Mouse (Mus musculus): ENCODE results near the gene Ankrd40.

Ankrd40 gene

DNA sequence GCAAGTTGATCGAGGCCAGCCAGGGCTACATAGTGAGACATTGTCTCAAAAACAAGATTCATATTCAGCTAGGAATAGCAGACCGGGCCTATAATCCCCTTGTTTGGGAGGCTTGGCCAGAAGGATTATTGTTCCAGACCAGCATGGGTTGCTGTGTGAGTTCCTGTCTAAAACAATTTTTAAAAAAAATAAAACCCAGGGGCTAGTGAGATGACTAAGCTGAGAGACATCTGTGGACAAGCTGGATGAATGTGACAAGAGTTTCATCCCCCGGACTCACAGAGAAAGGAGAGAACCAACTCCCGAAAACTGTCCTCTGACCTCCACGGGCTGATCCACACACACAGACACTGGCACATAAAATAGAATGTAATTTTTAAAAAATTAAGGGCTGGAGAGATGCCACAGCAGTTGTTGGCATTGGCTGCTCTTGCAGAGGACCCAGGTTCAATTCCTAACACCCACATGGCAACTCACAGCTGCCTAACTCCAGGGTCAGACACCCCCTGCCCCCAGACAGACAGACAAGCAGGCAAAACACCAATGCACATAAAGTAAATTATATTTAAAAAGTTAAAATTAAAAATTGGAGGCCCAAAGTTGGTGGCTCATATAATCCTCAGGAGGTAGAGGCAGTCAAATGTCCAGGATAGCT is 4.4 kb upstream of the Ankrd40 start:
- DNase-seq (ENCODE audit: low spot score): no peak

DNA sequence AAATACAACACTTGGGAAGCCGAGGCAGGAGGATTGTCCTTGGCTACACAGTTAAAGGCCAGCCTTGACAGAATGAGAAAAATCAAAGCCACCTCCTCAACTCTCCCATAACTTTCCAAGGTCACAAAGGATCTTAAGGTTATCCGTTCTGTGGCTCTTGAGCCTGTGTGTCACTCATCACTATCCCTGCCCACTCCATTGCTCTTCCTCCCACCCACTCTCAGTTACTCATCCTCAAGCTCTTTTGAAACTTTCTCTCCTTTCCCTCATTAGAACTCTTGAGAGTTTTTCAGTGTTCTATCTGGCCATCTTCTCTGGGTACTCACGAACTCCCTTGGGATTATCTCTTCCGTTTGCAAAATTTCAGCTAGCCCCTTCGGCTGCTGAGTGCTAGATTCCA is 3.2 kb upstream of the Ankrd40 start:
- no peak for DNase-seq (ENCODE audit: low spot score)

DNA sequence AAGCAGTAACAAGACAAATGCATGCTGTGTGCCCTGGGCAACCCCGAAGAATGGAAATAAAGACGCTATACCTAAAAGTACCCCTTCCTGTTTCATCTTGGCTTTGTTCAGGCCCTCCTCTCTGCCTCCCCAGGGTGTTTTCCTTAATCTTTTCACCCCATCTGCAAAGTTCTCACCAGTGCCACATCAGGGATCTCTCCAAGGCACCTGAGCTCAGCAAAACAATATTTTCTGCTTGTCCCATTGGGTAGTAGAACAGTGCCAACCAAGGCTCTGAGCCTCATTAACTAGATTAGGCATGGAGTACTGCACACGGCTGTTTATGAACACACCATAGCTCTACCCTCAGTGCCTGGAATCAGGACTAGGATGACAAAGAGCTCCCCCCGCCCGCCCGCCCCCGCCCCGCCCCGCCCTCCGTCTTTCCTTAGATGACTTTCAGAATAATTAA is 815 bp upstream of the Ankrd40 start:
- no peak for DNase-seq (ENCODE audit: low spot score)

DNA sequence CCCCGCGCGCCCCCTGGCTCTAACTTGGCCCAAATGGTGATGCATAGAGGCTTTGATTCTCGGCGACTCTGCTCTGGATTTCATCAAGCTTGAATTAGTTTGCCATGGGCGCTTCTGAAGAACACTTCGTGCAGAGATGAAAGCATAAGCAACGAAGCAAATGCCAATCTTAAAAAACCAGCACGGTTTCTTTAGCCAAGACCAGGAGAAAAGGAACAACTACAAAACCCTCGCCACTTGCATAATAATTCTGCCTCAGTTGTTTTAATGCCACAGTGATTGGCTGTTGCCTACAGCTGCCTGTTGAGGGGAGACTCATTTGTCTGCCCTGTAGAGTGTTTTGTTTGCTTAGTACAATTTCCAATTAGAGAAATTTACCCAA is 834 bp downstream of the Ankrd40 start:
- no peak for DNase-seq (ENCODE audit: low spot score)

DNA sequence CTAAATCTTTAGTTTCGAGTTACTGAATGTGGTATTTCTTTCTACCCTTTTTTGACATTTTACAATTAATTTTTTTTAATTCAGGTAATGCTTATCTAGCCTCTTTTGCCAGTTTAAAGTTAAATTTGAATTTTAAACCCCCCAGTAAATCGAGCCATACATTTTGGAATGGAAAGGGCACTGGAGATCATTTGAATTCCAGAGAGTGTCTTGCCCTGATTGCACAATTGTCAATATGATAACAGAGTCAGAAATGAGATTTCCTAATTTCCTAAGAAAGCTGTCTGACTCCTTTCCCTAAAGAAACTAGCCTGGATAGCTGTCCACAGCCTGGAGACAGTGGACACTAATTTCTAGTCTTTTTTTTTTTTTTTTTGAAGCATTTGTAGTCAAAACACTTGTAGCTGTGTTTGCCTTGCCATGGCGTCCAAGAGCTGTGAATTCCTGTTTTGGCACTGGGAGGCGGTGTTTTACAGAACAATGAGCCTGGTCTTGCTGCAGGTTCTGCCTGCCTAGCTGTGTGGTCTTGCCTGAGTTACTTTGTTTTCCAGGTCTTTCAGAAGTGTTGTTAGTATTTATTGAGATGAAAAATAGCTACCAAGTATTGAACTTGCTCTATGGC is 1.6 kb downstream of the Ankrd40 start:
- peak; percentile 52 for DNase-seq (ENCODE audit: low spot score)

GRCm38 (mm10) chr11:94330211-94330610 is 2.4 kb downstream of the Ankrd40 start:
- no peak for DNase-seq (ENCODE audit: low spot score)

- no peak for DNase-seq (ENCODE audit: low spot score)
Observed at GRCm38 (mm10) chr11:94332726-94333125, 4.9 kb downstream of the Ankrd40 start.

- DNase-seq (ENCODE audit: low spot score): no peak
Observed at GRCm38 (mm10) chr11:94334386-94334968, 6.7 kb downstream of the Ankrd40 start.

- no peak for DNase-seq (ENCODE audit: low spot score)
Observed at GRCm38 (mm10) chr11:94336551-94336950, 8.8 kb downstream of the Ankrd40 start.

- DNase-seq (ENCODE audit: low spot score): no peak
Observed at GRCm38 (mm10) chr11:94338347-94338746, 10.5 kb downstream of the Ankrd40 start.

GRCm38 (mm10) chr11:94339732-94340585 is 12.2 kb downstream of the Ankrd40 start:
- DNase-seq (ENCODE audit: low spot score): no peak

- DNase-seq (ENCODE audit: low spot score): no peak
Observed at GRCm38 (mm10) chr11:94340948-94341933, 13.4 kb downstream of the Ankrd40 start.

- no peak for DNase-seq (ENCODE audit: low spot score)
Observed at GRCm38 (mm10) chr11:94342114-94342905, 14.5 kb downstream of the Ankrd40 start.

GRCm38 (mm10) chr11:94343955-94344358 is 16.2 kb downstream of the Ankrd40 start:
- no peak for DNase-seq (ENCODE audit: low spot score)

- DNase-seq (ENCODE audit: low spot score): no peak
Observed at GRCm38 (mm10) chr11:94344470-94344869, 16.7 kb downstream of the Ankrd40 start.

DNA sequence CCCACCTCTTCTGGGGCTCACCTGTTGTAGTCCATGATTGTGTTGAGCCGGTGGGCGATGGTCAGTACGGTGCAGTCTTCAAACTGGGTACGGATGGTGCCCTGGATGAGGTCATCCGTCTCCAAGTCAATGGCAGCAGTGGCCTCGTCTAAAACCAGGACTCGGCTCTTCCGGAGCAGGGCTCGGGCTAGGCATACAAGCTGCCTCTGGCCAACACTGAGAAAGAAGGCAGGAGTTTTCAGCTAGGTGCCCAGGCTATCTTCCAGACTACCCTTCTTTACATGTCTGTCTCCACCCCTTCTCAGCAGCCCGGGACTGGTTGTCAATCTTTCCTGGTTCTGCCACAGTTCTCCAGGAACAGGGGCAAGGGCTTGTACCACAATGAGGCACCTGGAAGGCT is 18.1 kb downstream of the Ankrd40 start:
- DNase-seq (ENCODE audit: low spot score): no peak

DNA sequence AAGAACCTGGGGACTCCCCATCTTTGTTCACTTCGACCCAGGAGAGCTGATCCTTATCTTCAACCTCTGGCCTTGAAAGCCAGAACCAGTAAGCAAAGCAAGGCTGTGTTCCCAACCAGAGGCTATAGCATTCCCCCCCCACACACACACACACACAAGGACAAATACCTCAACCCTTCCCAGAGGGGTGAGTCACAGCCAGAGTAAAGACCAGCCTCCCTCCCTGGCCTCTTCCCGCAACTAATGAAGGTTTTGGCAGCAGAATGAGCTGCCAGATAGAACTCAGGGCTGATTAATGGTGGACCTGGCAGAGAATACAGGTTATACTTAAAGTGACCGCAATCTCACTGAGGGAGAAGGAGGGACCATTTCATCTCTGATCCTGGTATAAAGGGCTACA is 18.8 kb downstream of the Ankrd40 start:
- DNase-seq (ENCODE audit: low spot score): peak; percentile 74

- DNase-seq (ENCODE audit: low spot score): no peak
Observed at GRCm38 (mm10) chr11:94347063-94347575, 19.3 kb downstream of the Ankrd40 start.

GRCm38 (mm10) chr11:94349839-94350238 is 22.0 kb downstream of the Ankrd40 start:
- DNase-seq (ENCODE audit: low spot score): no peak

DNA sequence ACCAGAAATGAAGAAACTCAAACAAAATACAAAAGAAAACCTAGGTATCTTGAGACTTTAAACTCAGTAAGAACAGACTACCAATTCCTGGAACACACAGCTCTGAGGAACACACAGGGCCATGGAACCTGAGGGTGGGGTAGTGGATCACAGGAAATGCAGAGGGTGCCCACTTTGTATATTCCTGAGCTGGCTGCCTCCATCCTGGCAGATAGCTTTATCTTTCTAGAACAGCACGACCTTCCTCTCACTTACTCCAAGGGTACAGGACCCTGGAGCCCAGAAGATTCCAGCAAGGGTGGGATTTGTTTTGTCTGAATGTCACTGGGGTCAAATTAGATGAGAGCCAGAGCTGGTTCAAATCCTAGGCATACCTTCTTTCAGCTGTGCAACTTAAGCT is 22.5 kb downstream of the Ankrd40 start:
- no peak for DNase-seq (ENCODE audit: low spot score)

Measured in ovary, adult 18-20 months (tissue).